Mouse (Mus musculus): ENCODE measurements around the gene Ppl.

GRCm38 (mm10) chr16:5153299-5154026, 21.2 kb upstream of the Ppl start:
- TF ChIP-seq CTCF (IDR thresholded peaks at IDR 0.05; ENCODE audit: borderline replicate concordance, extremely low read depth, insufficient read depth, insufficient read length), result no peak
- no peak for TF ChIP-seq POLR2A (IDR thresholded peaks at IDR 0.05; ENCODE audit: borderline replicate concordance, extremely low read depth, insufficient read depth, insufficient read length, poor library complexity, severe bottlenecking)

Measured in brain, embryonic 14.5 days (tissue).